Mouse (Mus musculus) NIH3T3 (cell line): ENCODE measurements at regions not wholly inside any gene's neighbourhood (a gene's known extent, or its start where the extent isn't known, plus 50 kb on each side); places are given as distances from the start of the nearest gene placed in this dataset.

Experiments
- DNase-seq: peaks from one replicate; pipeline ENCODE4 v3.0.0-alpha.2; 2012; ENCODE audit warnings: low read depth

- no peak for DNase-seq
Measured at GRCm38 (mm10) chr14:72219523-72219922, 272.1 kb downstream of the Gm9195 start.

DNA sequence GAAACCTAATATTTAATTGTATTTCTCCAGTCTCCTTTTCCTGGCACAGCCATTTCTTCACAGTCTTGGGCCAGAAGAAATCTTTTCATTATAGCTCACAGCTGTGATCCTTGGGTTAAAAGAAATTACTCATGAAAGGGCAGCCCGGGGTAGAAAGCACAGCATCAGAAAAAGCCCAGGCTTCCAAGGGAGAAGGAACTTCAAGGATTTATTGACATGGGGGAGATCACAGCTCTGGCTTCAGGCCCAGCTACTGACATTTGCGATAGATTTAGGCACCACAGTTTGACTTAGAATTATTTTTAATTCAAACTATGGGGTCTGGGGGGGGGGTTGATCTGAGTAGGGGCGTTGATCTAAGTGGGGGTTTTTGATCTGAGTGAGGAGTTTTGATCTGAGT lies 291.3 kb downstream of the Gm9195 start:
- no peak for DNase-seq

GRCm38 (mm10) chr14:72199900-72200299 lies 291.7 kb downstream of the Gm9195 start:
- no peak for DNase-seq

DNA sequence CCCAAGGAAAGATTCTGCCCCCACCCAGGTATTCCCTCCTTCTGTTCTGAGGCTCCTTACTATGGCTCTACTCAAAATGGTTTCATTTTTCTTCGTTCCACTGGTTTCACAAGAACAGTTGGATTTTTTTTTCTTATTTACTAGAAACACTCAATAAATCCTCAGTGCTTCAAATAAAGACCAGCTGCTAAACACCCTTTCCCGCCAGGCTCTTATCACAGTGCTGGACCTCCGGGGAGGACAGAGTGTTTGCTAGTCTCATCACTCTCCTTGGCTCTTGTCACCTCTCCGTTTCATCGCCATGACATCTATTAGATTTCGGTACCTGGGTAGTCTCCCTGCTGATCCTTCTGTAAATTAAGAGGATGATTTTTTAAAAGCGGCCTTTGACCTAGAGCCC lies 293.7 kb downstream of the Gm9195 start:
- DNase-seq: no peak

GRCm38 (mm10) chr14:72187329-72187984 lies 304.2 kb downstream of the Gm9195 start:
- DNase-seq: peak; percentile 14

- no peak for DNase-seq
Measured at GRCm38 (mm10) chr14:72175751-72176150, 315.9 kb downstream of the Gm9195 start.

GRCm38 (mm10) chr14:72172549-72173405 lies 318.9 kb downstream of the Gm9195 start:
- no peak for DNase-seq

- no peak for DNase-seq
Measured at GRCm38 (mm10) chr14:72171777-72172176, 319.9 kb downstream of the Gm9195 start.

DNA sequence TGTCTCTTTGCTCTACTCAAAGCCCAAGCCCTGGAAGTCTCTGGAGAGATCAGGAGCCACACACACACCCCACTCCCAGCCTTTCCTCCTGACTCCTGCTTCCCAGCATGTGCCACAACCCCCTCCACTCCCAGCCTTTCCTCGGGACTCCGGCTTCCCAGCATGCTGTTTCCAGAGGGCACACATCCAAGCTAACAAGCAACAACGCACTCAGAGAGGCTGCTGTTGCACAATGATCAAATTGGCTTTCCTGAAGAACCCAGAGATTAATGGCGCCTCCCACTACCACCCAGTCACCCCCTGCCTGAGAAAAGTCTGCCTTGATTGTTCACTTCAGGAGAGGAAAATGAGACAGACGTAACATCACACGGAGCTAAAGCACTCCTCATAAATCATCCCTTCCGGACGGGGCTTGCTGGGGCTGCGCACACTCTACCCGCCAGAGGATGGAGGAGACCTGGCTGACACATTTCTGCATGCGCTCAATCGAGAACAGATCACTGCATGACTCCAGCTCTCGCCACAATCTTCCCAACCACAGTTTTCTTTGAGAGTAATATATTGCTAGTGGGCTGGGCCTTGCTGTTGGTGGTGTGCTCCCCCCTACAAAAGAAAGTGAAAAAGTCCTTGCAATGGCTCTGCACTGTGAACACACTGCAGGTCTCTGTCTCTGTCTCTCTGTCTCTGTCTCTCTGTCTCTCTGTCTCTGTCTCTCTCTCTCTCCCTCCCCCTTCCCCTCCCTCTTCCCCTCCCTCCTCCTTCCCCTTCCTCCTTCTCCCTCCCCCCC lies 332.9 kb downstream of the Gm9195 start:
- DNase-seq: peak; percentile 1

DNA sequence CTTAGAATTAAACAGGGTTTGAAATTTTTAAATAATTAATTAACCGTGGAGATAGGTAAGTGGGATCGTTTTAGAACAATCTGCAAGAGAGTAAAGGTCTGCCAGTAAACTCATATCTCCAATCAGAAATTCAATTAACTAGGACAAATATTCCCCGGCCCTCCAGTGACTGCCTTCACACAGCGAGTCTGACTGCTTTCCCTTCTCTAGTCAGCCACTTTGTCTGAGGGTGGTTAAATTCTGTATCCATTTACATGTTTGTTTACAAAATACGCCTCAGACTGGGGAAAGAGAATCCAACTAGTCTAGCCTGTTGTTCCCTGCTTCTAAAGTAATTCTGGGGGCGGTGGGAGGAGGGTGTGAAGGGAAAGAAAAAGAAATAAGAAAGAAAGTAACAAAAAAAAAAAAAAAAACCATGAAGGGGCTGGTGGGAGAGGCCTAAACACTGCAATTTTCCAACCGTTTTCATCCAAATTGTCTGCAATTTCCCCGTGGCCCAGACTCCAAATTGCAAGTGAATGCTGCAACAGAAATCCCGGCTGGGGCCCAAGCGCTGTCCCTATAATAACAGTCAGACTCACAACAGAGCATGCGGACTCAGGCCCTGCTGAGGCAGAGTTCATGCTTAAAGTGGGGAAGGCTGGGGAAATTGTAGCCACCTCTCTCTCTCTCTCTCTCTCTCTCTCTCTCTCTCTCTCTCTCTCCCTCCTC lies 336.3 kb downstream of the Gm9195 start:
- no peak for DNase-seq

- DNase-seq: no peak
Measured at GRCm38 (mm10) chr14:72151676-72152075, 340.0 kb downstream of the Gm9195 start.

DNA sequence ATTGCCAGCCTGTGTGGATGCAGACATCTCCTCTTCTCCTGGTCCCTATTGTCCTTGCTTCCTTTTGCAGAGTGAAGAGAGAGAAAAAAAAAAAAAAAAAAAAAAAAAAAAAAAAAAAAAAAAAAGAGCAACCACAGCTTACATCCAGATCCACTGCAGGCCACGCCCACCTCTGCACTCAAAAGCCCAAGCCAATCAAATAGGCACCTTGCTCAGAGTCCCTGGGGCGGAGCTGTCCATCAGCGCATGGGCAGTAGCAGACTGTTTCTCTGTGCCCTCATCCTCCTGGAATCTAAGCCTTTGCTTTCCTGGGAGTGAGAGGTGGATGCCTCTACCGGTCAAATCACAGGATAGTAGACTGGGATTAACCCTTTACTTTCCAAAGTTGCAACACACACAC lies 342.2 kb downstream of the Gm9195 start:
- DNase-seq: peak; percentile 2

- DNase-seq: no peak
Measured at GRCm38 (mm10) chr14:72148886-72149285, 342.8 kb downstream of the Gm9195 start.

DNA sequence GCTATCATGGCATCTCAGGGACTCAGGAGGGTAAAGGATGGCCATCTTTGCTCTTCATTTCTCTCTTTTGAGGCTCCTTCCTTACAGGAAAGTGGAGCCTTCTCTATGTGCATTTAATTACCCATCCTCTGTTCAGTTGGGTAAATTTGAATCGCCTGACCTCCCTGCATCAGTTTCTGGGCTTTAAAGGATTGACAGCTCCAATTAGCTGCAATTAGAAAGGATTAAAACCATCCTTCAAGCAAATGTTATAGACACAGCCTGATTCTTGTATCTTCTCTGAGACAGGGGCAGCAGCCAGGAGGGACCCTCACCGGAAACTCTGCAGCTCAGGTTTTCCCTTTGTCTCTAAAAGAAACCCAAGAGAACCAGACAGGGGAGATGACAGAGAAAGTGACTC lies 345.3 kb downstream of the Gm9195 start:
- DNase-seq: no peak

GRCm38 (mm10) chr14:72142883-72143487 lies 348.7 kb downstream of the Gm9195 start:
- no peak for DNase-seq

DNA sequence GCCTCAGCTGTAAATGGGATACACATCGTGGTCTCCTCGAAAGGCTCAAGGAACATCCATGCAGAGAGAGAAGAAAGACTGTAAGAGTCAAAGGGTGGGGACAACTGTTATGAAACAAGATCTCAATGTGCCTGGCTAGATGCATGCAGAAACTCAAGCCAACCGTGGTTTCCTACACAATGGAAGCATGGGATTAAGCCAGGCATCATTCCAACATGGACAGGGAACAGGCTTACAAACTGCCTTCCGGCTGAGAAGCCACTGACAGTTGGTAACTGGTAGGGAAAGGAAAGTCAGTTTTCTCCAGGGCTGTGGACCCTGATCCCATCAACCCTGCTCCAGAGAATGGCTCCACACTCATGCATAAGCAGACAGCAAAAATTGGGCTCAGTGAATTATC lies 350.5 kb downstream of the Gm9195 start:
- no peak for DNase-seq

GRCm38 (mm10) chr14:72130149-72130548 lies 361.5 kb downstream of the Gm9195 start:
- DNase-seq: no peak

GRCm38 (mm10) chr14:72121786-72122185 lies 369.9 kb downstream of the Gm9195 start:
- no peak for DNase-seq

- DNase-seq: no peak
Measured at GRCm38 (mm10) chr14:72121006-72121405, 370.6 kb downstream of the Gm9195 start.

DNA sequence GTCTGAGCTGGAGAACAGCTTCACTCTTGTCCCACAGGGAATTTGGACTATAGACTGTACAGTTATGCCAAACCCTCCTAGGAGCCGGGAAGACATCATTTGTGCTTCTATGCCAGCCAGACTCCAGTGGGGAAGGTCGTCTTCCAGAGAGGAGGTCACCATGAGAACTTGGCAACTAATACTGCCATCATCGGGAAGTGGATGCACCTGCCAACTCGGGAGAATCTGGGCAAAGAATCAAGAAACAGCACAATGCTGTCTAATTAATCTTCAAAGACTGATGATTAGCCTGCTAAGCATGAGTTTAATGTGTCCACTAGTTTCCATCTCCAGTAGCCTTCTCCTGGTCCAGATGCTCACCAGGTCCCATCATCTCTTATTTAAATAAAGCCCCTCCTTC lies 374.8 kb downstream of the Gm9195 start:
- DNase-seq: no peak

DNA sequence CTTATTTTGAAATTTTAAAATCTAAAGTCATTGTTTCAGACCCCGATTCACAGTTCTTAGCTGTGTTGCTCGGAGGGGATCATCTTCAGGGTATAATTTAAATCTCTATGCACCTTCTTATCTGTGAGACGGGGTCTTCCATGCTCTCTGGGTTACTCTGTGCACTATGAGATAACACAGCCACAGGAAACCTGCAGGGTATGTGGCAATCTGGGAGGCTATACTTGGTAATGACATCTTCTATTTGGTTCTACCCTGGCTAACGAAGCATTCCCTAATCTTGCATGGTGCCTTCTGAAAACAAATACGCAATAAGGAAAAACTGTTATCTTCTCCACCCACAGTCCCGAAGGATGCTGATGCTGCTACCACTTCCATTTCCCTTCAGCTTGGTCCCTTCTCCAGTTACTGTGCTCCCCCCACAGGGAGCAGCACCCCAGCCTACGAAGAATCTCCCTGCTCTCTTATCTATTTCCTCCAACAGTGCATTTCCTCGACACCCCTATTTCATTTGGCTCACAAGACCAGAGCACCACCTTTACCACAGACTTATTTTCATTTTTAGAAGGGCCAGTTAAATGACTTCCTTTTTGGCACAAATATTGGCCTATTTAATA lies 378.2 kb downstream of the Gm9195 start:
- no peak for DNase-seq
